Mouse (Mus musculus) MEL (cell line): Measurements from ENCODE around the gene Cerk.

Experiments used
- BHLHE40 ChIP-seq: IDR thresholded peaks from 2 replicates; pipeline ENCODE4 v1.6.1; 2012; ENCODE audit warnings: low read depth, mild to moderate bottlenecking, inconsistent platforms, low read length, improper control_type of control experiment, borderline replicate concordance
- CHD1 ChIP-seq: IDR thresholded peaks from 2 replicates; pipeline ENCODE4 v1.6.1; 2012; ENCODE audit warnings: low read depth, mild to moderate bottlenecking, inconsistent platforms, low read length, improper control_type of control experiment
- CTCF ChIP-seq, 3 experiments: IDR thresholded peaks in 2 of 3; conservative IDR thresholded peaks in 1 of 3; 2 replicates each; pipeline ENCODE4 v1.5.1; 2011 to 2012; ENCODE audit warnings: low read length in 3 of 3, low read depth in 2 of 3, mild to moderate bottlenecking in 2 of 3, improper control_type of control experiment in 1 of 3, inconsistent platforms in 1 of 3, mixed read lengths in 1 of 3, moderate library complexity in 1 of 3; ENCODE audit not compliant: control insufficient read depth in 1 of 3, insufficient read depth in 1 of 3, poor library complexity in 1 of 3, severe bottlenecking in 1 of 3
- E2F4 ChIP-seq: IDR thresholded peaks from 2 replicates; pipeline ENCODE4 v1.6.1; 2011; ENCODE audit warnings: low read depth, low read length, improper control_type of control experiment, borderline replicate concordance
- EP300 ChIP-seq, 2 experiments: IDR thresholded peaks; 2 replicates each; pipeline ENCODE4 v1.6.1; 2011; ENCODE audit warnings: improper control_type of control experiment in 2 of 2, low read length in 2 of 2, low read depth in 1 of 2, mild to moderate bottlenecking in 1 of 2
- GATA1 ChIP-seq: IDR thresholded peaks from 2 replicates; pipeline ENCODE4 v1.6.1; 2011; ENCODE audit warnings: low read depth, low read length, improper control_type of control experiment
- KAT2A ChIP-seq: conservative IDR thresholded peaks from 2 replicates; pipeline ENCODE4 v1.6.1; 2012; ENCODE audit warnings: low read depth, low read length, improper control_type of control experiment, inconsistent platforms
- MAX ChIP-seq: IDR thresholded peaks from 2 replicates; pipeline ENCODE4 v1.6.1; 2011; ENCODE audit warnings: low read length, improper control_type of control experiment
- NELFE ChIP-seq: IDR thresholded peaks from 2 replicates; pipeline ENCODE4 v1.6.1; 2011; ENCODE audit warnings: low read depth, low read length, improper control_type of control experiment
- POLR2A ChIP-seq, 2 experiments: IDR thresholded peaks; 2 replicates each; pipeline ENCODE4 v1.6.1; 2011 to 2012; ENCODE audit warnings: low read length in 2 of 2, mild to moderate bottlenecking in 2 of 2, control low read depth in 1 of 2, improper control_type of control experiment in 1 of 2, low read depth in 1 of 2, moderate library complexity in 1 of 2; ENCODE audit not compliant: control insufficient read depth in 1 of 2, insufficient read depth in 1 of 2, poor library complexity in 1 of 2
- POLR2AphosphoS2 ChIP-seq: IDR thresholded peaks from 2 replicates; pipeline ENCODE4 v1.6.1; 2011; ENCODE audit warnings: low read length, improper control_type of control experiment
- TAL1 ChIP-seq: IDR thresholded peaks from 2 replicates; pipeline ENCODE4 v1.6.1; 2012; ENCODE audit warnings: mild to moderate bottlenecking, inconsistent platforms, low read length, moderate library complexity, mixed read lengths
- USF2 ChIP-seq, 2 experiments: IDR thresholded peaks; 2 replicates each; pipeline ENCODE4 v1.6.1; 2011 to 2012; ENCODE audit warnings: improper control_type of control experiment in 2 of 2, low read length in 2 of 2, borderline replicate concordance in 1 of 2, inconsistent platforms in 1 of 2, low read depth in 1 of 2, mild to moderate bottlenecking in 1 of 2; ENCODE audit not compliant: insufficient read depth in 1 of 2
- ZC3H11A ChIP-seq: IDR thresholded peaks from 2 replicates; pipeline ENCODE4 v1.6.1; 2012; ENCODE audit warnings: low read depth, mild to moderate bottlenecking, inconsistent platforms, low read length, improper control_type of control experiment

- TF ChIP-seq BHLHE40: no peak
- peak in 1 of 2 experiments; percentile 45; a peak in 3 of 4 replicates for TF ChIP-seq EP300 (IDR thresholded peaks at IDR 0.05; ENCODE audit: low read depth in 1 of 2, low read length in 2 of 2)
- no peak for TF ChIP-seq CTCF (IDR thresholded peaks at IDR 0.05 in 2 of 3, conservative IDR thresholded peaks at IDR 0.05 in 1 of 3; ENCODE audit: control insufficient read depth in 1 of 3, insufficient read depth in 1 of 3, low read depth in 2 of 3, low read length in 3 of 3, poor library complexity in 1 of 3, severe bottlenecking in 1 of 3)
- TF ChIP-seq CHD1: no peak
- no peak for TF ChIP-seq ZC3H11A
- no peak for TF ChIP-seq MAX
- no peak for TF ChIP-seq NELFE
- no peak for TF ChIP-seq KAT2A
- TF ChIP-seq GATA1: no peak
- TF ChIP-seq POLR2AphosphoS2: no peak
- no peak for TF ChIP-seq E2F4
- TF ChIP-seq POLR2A (IDR thresholded peaks at IDR 0.05; ENCODE audit: control insufficient read depth in 1 of 2, insufficient read depth in 1 of 2, low read depth in 1 of 2, low read length in 2 of 2, poor library complexity in 1 of 2): no peak
- peak; percentile 67 for TF ChIP-seq TAL1
- TF ChIP-seq USF2 (IDR thresholded peaks at IDR 0.05; ENCODE audit: borderline replicate concordance in 1 of 2, insufficient read depth in 1 of 2, low read depth in 1 of 2, low read length in 2 of 2): no peak
Observed at GRCm38 (mm10) chr15:86105345-86105697, 80.6 kb downstream of the Cerk start.
